Mouse (Mus musculus) heart, embryonic 12.5 days (tissue): ENCODE results near the gene Rcbtb2. TPM values are rescaled to one million over a fixed set of nuclear protein-coding genes. Genes with fewer than 3 reads are reported as not detected.

Source experiments
- ATAC-seq: fragments of 200-750 bp; cut with Nextera tagmentation; 2 replicates; pipeline ENCODE4 v1.8.0; 2017; ENCODE audit warnings: moderate TSS enrichment, moderate library complexity; ENCODE audit not compliant: insufficient number of reproducible peaks, low FRiP score
- H3K27ac ChIP-seq: fragments of 300-500 bp; sonication (generic); 2 replicates; pipeline ENCODE4 v1.5.1; 2016; ENCODE audit warnings: mild to moderate bottlenecking, moderate library complexity; ENCODE audit not compliant: poor library complexity, severe bottlenecking
- H3K27me3 ChIP-seq: fragments of 300-500 bp; sonication (generic); replicated peaks from 2 replicates; pipeline ENCODE4 v1.6.1; 2016; ENCODE audit warnings: mild to moderate bottlenecking, moderate library complexity
- H3K36me3 ChIP-seq: fragments of 300-500 bp; sonication (generic); 2 replicates; pipeline ENCODE4 v1.6.1; 2016; ENCODE audit warnings: mild to moderate bottlenecking, moderate library complexity
- H3K4me1 ChIP-seq: fragments of 300-500 bp; sonication (generic); replicated peaks from 2 replicates; pipeline ENCODE4 v1.6.1; 2016; ENCODE audit warnings: mild to moderate bottlenecking
- H3K4me2 ChIP-seq: fragments of 300-500 bp; sonication (generic); 2 replicates; pipeline ENCODE4 v1.6.1; 2016; ENCODE audit warnings: mild to moderate bottlenecking, moderate library complexity
- H3K4me3 ChIP-seq: fragments of 300-500 bp; sonication (generic); 2 replicates; pipeline ENCODE4 v1.5.1; 2016; ENCODE audit warnings: mild to moderate bottlenecking
- H3K9ac ChIP-seq: fragments of 300-500 bp; sonication (generic); 2 replicates; pipeline ENCODE4 v1.6.1; 2016; ENCODE audit warnings: mild to moderate bottlenecking, moderate library complexity
- H3K9me3 ChIP-seq: fragments of 300-500 bp; sonication (generic); replicated peaks from 2 replicates; pipeline ENCODE4 v1.6.1; 2016; ENCODE audit warnings: mild to moderate bottlenecking, moderate library complexity
- WGBS: fragments of 180-500 bp; shearing (Covaris S2); methylation state at CpG from one replicate; pipeline ENCODE4 v1.1.7; 2016; 5-methylcytosine and 5-hydroxymethylcytosine counted together
- polyA plus RNA-seq: library from polyadenylated mRNA; unstranded; fragments of >200 nt; fragmentation: Nextera tagmentation; extraction: Ambion mirVana; gene quantifications from 2 replicates; pipeline ENCODE4 v1.2.1, GENCODE M21; 2016

Rcbtb2 gene
- polyA plus RNA-seq, 1 experiment from 2014 or later: 76.2 TPM

DNA sequence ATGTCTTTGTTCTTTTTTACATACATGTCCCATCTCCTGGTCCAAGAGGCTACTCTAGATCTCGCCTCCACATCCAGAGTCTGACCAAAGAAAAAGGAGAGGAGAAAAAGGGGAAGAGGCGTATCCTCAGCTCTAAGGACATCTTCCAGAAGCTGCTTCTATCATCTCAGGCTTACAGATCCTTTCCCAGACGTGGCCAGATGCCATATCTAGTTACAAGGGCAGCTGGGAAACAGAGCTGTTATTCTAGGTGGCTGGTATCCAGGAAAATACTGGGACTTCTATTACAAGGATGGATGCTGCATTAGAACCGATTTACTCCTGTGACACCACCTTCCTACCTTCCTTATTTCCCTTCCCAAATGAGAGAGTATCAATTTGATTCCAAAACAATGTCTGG is 9.9 kb downstream of the Rcbtb2 start:
- Histone ChIP-seq H3K27me3 (no peaks in the 10 kb centered on the region), H3K36me3 (no peaks in the 10 kb centered on the region), H3K4me3 (no peak overlapping the region), H3K4me1 (no peaks in the 10 kb centered on the region), H3K4me2 (no peak overlapping the region), H3K9ac (no peak overlapping the region), H3K27ac (no peak overlapping the region), H3K9me3 (no peaks in the 10 kb centered on the region)
- WGBS: 53% methylated on average over 4 of the region's 4 CpGs
- no peak for ATAC-seq

GRCm38 (mm10) chr14:73137234-73137633 is 14.4 kb downstream of the Rcbtb2 start:
- 56% methylated on average over 5 of the region's 5 CpGs for WGBS
- 0 out of 2 replicates have a peak, but pooled peaks cover 1% of the 10 kb centered on the region for H3K4me1 ChIP-seq

DNA sequence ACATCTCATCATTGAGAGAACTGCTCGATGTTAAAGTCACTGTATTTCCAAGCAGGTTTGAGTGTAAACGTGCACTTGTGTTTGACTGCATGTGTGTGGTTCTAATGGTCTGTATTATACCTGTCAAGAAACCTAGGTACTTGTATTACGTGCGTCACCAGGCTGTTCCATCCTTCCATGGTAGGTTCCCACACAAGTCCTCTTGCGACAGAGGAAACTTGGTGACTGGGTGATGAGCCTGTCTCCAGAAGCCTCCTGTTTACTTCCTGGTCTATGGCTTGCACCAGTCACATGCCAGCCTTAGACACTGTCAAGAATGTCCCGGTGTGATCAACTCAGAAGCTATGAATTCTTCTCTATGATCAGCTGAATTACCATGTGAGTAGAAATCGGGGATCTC is 15.6 kb downstream of the Rcbtb2 start:
- H3K9me3 ChIP-seq: no peaks in the 10 kb centered on the region
- H3K4me3 ChIP-seq: no peak overlapping the region
- no peak overlapping the region for H3K9ac ChIP-seq
- no peak overlapping the region for H3K4me2 ChIP-seq
- H3K27me3 ChIP-seq: no peaks in the 10 kb centered on the region
- H3K27ac ChIP-seq: no peak overlapping the region
- 83% methylated on average over 7 of the region's 7 CpGs for WGBS
- no peaks in the 10 kb centered on the region for H3K36me3 ChIP-seq
- no peak for ATAC-seq
- 0 out of 2 replicates have a peak, but pooled peaks cover 3% of the 10 kb centered on the region for H3K4me1 ChIP-seq

More at GRCm38 (mm10) chr14:73137234-73137633, 14.4 kb downstream of the Rcbtb2 start:
- ATAC-seq: no peak
- Histone ChIP-seq H3K9ac (no peak overlapping the region), H3K27me3 (no peaks in the 10 kb centered on the region), H3K9me3 (no peaks in the 10 kb centered on the region), H3K4me2 (no peak overlapping the region), H3K36me3 (no peaks in the 10 kb centered on the region), H3K4me3 (no peak overlapping the region), H3K27ac (no peak overlapping the region)

DNA sequence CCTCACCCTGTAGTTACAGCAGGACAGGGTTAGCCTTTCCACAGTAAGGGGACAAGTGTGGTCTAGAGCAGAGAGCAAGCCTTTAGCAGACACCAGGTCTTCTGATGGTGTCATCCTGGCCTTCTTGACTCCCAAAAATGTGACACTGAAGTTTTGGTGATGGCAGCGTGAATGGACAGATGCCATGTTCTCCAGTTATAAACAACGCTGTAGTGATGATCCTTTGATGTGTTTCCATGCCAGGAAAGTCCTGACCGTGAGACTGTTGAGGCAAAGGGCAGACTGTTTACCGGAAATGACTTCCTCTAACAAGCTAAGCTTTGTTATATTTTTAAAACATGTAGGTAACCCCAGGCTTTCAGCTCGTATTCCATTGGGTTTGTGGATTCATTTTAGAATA is 17.0 kb downstream of the Rcbtb2 start:
- Histone ChIP-seq H3K9me3 (no peaks in the 10 kb centered on the region), H3K4me3 (no peak overlapping the region), H3K4me1 (peaks cover 11% of the 10 kb centered on the region), H3K9ac (no peak overlapping the region), H3K4me2 (no peak overlapping the region), H3K27ac (no peak overlapping the region), H3K27me3 (no peaks in the 10 kb centered on the region), H3K36me3 (no peaks in the 10 kb centered on the region)
- ATAC-seq: no peak
- WGBS: 73% methylated on average over 5 of the region's 5 CpGs

DNA sequence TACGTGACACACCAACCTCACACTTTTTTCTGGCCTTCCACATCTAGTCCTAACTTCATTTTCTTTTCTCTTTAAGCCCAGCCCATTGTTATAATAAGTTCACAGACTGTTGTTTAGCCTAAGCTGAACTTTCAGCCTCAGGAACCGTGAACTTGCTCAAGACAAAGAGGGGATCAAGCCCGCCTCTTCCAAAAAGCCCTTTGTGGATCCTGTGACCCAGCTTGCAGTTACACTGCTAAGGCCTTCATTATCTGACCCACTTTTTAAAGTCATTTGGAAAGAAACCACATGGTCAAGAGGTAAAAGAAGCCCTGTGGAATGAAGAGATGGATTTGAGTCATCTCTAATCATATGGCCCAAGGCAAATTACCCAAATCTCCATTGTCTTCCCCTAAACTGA is 19.0 kb downstream of the Rcbtb2 start:
- no peak for ATAC-seq
- Histone ChIP-seq H3K4me3 (no peak overlapping the region), H3K9me3 (no peaks in the 10 kb centered on the region), H3K27ac (no peak overlapping the region), H3K4me1 (peaks cover 14% of the 10 kb centered on the region), H3K4me2 (no peak overlapping the region), H3K36me3 (peaks cover 10% of the 10 kb centered on the region), H3K9ac (no peak overlapping the region), H3K27me3 (no peaks in the 10 kb centered on the region)
- 84% methylated on average over 3 of the region's 3 CpGs for WGBS

DNA sequence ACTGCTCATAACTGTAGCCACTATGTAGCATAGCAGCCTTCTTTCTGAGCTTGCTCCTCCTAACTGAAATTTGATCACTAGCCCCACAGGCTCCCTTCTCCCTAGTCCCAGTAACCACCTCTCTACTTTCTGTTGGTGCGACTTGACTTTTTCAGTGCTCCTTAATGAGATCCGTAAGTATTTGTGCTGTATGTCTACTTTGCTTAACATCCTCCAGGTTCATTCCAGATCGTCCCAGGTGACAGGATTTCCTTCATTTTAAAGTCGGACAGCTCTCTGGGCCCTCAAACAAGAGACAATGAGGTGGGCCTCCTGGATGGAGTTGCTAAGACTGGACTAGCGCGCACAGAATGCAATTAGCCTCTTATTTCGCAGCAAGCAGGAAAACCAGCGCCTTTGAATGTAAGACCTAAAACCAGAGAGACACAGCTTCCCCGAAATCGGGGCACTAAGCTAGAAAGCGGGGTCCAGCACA is 19.6 kb downstream of the Rcbtb2 start:
- peak; percentile 26; the same call in 1 of the 2 replicates for ATAC-seq
- peaks cover 10% of the 10 kb centered on the region for H3K36me3 ChIP-seq
- H3K27ac ChIP-seq: peak overlapping the region; percentile 97
- H3K4me1 ChIP-seq: peaks cover 14% of the 10 kb centered on the region
- 2% methylated on average over 11 of the region's 11 CpGs for WGBS
- H3K27me3 ChIP-seq: no peaks in the 10 kb centered on the region
- H3K4me2 ChIP-seq: peak overlapping the region; percentile 77
- peak overlapping the region; percentile 68 for H3K4me3 ChIP-seq
- H3K9ac ChIP-seq: peak overlapping the region; percentile 89
- no peaks in the 10 kb centered on the region for H3K9me3 ChIP-seq

- Histone ChIP-seq H3K4me2 (peak overlapping the region; percentile 77), H3K9me3 (no peaks in the 10 kb centered on the region), H3K9ac (peak overlapping the region; percentile 89), H3K4me1 (peaks cover 14% of the 10 kb centered on the region), H3K4me3 (peak overlapping the region; percentile 68), H3K27me3 (no peaks in the 10 kb centered on the region), H3K27ac (peak overlapping the region; percentile 97), H3K36me3 (peaks cover 10% of the 10 kb centered on the region)
- WGBS: under 1% methylated on average over 80 of the region's 88 CpGs
- ATAC-seq: peak; percentile 87
Measured at GRCm38 (mm10) chr14:73142896-73143709, 20.3 kb downstream of the Rcbtb2 start.

DNA sequence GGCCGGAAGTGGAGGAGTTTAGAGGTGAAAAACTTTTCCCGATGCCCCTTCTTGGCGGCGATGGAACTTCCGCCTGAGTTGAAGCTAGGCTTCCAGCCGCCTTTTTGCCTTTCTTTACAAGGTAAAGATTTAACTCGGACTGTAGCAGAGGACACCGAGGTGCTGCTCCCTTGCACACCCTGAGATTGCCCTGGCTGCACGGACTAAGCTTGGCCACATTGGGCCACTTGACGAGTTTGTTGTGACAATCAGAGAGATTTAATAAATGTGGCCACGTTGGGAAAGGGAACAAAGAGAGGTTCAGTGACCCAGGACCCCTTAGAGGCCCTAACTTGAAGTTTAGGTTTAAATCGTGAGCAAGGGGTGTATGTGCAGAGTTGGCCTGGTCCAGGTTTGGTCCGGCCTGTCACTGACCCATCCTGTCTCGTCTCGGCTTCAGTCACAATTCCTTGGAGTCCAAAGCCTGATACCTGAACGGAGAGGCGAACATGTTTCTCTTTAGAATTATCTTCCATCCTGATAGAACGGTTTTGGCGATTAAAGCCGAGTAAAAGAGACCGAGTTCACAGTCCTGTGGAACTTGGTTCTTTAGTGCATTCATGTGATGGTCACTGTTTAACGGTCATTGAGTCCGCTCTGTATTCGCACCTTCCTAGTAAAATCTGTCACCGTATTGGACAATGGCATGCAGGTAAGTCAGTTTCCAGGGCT is 21.0 kb downstream of the Rcbtb2 start:
- peak; percentile 26 for ATAC-seq
- H3K9me3 ChIP-seq: no peaks in the 10 kb centered on the region
- H3K4me1 ChIP-seq: peaks cover 14% of the 10 kb centered on the region
- peak overlapping the region; percentile 68 for H3K4me3 ChIP-seq
- peak overlapping the region; percentile 89 for H3K9ac ChIP-seq
- H3K27me3 ChIP-seq: no peaks in the 10 kb centered on the region
- peak overlapping the region; percentile 77 for H3K4me2 ChIP-seq
- WGBS: 36% methylated on average over 25 of the region's 25 CpGs
- peak overlapping the region; percentile 97 for H3K27ac ChIP-seq
- H3K36me3 ChIP-seq: peaks cover 10% of the 10 kb centered on the region

- no peak for ATAC-seq
- H3K4me1 ChIP-seq: peaks cover 14% of the 10 kb centered on the region
- H3K27me3 ChIP-seq: no peaks in the 10 kb centered on the region
- no peak overlapping the region for H3K4me2 ChIP-seq
- 84% methylated on average over 4 of the region's 4 CpGs for WGBS
- H3K27ac ChIP-seq: no peak overlapping the region
- no peaks in the 10 kb centered on the region for H3K9me3 ChIP-seq
- H3K4me3 ChIP-seq: no peak overlapping the region
- peaks cover 12% of the 10 kb centered on the region for H3K36me3 ChIP-seq
- no peak overlapping the region for H3K9ac ChIP-seq
Measured at GRCm38 (mm10) chr14:73145531-73145930, 22.7 kb downstream of the Rcbtb2 start.

GRCm38 (mm10) chr14:73146721-73147120 is 23.9 kb downstream of the Rcbtb2 start:
- Histone ChIP-seq H3K9me3 (no peaks in the 10 kb centered on the region), H3K9ac (no peak overlapping the region), H3K27ac (no peak overlapping the region), H3K36me3 (peaks cover 16% of the 10 kb centered on the region), H3K4me3 (no peak overlapping the region), H3K27me3 (no peaks in the 10 kb centered on the region), H3K4me2 (no peak overlapping the region), H3K4me1 (peaks cover 14% of the 10 kb centered on the region)
- no peak for ATAC-seq
- 54% methylated on average over 3 of the region's 3 CpGs for WGBS

- H3K4me3 ChIP-seq: no peak overlapping the region
- H3K9me3 ChIP-seq: no peaks in the 10 kb centered on the region
- peaks cover 19% of the 10 kb centered on the region for H3K36me3 ChIP-seq
- H3K27me3 ChIP-seq: no peaks in the 10 kb centered on the region
- no peak overlapping the region for H3K9ac ChIP-seq
- H3K4me2 ChIP-seq: no peak overlapping the region
- H3K4me1 ChIP-seq: peaks cover 11% of the 10 kb centered on the region
- WGBS: 90% methylated on average over 3 of the region's 3 CpGs
- ATAC-seq: no peak
- H3K27ac ChIP-seq: no peak overlapping the region
Measured at GRCm38 (mm10) chr14:73148125-73148524, 25.3 kb downstream of the Rcbtb2 start.
